Mouse (Mus musculus) liver, embryonic 14.5 days (tissue): ENCODE measurements around the gene Arid1b.

Source experiments
- CTCF ChIP-seq: IDR thresholded peaks from 2 replicates; pipeline ENCODE4 v1.5.1; 2016; ENCODE audit warnings: antibody characterized with exemption, low read depth, control low read depth
- EP300 ChIP-seq: IDR thresholded peaks from 2 replicates; pipeline ENCODE4 v1.6.1; 2016; ENCODE audit warnings: antibody characterized with exemption, low read depth

DNA sequence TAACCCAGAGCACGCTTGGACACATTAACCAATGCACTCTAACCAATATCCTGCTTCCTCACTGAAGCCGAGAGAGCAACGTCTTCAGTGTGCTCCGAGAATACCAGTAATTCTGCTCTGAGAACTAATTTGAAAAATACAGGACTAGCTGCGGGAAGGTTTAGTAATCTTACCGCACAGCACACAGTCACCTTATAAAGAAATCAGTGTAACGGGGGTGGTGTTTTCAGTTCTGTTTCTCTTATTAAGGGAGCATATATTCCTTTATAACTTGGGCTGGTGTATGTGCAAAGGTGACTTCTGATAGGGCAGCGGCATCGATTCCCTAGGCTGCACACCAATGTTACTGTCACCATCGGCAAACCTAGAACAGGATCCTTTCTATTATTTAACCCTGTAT lies 5.9 kb downstream of the Arid1b start:
- TF ChIP-seq EP300 (no peak), CTCF (no peak)
